Mouse (Mus musculus) heart, postnatal 36 days (tissue): ENCODE data around the gene Pycr2. TPM values are rescaled to one million over a fixed set of nuclear protein-coding genes. Genes with fewer than 3 reads are reported as not detected.
"Not testable (repeated sequence)": the region's sequence is repeated elsewhere in the genome, so short reads cannot be mapped to it uniquely, and the experiment has no call there.

Experiments used
- DNase-seq, 2 experiments: peaks; one replicate each; pipeline ENCODE4 v3.0.0; 2021 to 2022
- intact Hi-C: fragments of 180-260 bp; cut with DNase I; formaldehyde crosslinking; loops from one replicate; pipeline ENCODE4 v1.15.1; 2025
- total RNA-seq, 2 experiments: library from RNA; stranded (reverse); gene quantifications; 2 replicates each; pipeline ENCODE4 v1.2.3; 2021

The Pycr2 gene
- 10 to 100 TPM; 12.5 to 15.6 TPM for total RNA-seq

DNA sequence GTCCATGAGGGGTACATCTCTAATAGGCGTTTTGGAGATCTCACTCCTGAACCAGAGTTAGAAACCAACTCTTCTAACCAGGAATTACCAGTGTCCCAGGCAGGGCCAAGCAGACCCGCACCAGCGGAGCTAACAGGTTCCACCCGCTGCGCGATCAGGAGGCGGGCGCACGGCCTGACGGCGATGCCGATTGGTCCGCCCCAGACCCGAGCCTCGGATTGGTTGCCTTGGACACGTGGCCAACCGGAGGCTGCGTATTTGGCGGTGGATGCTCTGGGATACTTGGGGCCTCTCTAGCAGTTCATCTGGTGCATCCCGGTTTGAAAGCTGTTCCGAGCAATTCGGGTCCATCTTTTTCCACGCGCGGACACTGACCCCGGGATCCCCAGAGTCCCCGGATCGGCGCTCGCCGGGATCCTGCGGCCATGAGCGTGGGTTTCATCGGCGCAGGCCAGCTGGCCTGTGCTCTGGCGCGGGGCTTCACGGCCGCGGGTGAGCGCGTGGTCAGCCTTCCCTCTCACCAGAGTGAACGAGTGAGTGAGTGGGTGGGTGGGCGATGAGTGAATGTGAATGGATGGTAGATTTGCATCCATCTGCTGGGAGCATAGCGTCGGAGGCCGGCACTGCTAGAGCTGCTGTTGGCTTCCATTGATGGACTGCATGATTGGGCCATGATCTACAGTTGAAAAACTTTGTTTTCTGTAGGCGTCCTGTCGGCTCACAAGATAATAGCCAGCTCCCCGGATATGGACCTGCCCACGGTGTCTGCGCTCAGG is at the start of gene Pycr2:
Pycr2 (plus strand) TSS at position 255 of the 776 bp plus-strand sequence.
- peak; percentile 90 to 94 for DNase-seq
- intact Hi-C loops: loop anchor here (5.0 kb wide), 1 partner anchor 133 kb away; no protein-coding TSS in a partner anchor

DNA sequence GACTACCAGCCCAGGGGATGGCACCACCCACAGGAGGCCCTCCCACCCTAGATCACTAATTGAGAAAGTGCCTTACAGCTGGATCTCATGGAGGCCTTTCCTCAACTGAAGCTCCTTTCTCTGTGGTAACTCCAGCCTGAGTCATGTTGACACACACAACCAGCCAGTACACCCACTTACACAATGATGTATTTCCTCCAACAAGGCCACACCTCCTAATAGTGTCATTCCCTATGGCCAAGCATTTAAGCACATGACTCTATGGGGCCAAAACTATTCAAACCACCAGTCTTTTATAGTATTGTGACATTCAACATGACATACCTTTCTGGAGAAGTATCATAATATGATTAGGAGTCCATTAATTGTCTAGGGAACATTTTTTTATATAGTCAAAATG is 45.3 kb upstream of the Pycr2 start:
- DNase-seq: no peak

DNA sequence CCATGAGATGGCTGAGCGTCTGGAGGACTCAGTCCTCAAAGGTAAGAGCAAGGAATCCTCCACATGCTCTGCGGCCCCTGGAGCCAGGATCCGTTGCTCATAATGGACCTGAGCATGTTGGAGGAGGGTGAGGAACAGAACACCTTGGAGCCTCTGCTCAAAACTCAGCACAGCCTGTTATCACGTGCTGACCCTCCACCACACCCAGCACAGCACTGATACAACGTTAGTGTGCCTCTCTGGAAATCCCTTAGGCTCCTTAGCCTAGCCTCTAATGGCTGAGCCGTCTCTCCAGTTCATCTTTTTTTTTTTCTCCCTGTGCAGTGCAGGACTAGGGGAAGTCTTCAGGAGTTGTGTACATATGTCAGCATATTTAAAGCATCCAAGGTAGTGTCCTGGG is 44.1 kb upstream of the Pycr2 start:
- intact Hi-C loops: no loop called here
- DNase-seq: no peak

More for the DNA sequence above, 45.3 kb upstream of the Pycr2 start:
- intact Hi-C loops: no loop called here

DNA sequence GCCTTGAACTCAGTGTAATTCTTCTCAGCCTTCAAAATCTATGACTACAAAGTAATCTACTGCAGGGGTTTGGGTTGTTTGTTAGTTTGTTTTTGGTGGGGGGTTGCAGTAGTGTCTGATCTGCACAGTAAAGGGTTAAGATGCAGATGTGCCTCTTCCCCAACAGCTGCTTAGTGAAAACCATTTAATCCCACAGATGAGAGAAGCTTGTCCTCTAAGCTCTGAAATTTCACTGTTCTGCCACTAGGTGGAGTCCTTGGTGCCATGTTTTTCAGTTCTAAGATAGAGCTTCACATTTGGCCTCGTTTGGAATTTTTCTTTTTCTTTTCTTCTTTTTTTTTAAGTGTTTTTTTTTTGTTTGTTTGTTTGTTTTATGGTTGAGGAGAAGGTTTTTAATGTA is 40.5 kb upstream of the Pycr2 start:
- peak in 1 of 2 experiments; percentile 26 for DNase-seq
- intact Hi-C loops: no loop called here

DNA sequence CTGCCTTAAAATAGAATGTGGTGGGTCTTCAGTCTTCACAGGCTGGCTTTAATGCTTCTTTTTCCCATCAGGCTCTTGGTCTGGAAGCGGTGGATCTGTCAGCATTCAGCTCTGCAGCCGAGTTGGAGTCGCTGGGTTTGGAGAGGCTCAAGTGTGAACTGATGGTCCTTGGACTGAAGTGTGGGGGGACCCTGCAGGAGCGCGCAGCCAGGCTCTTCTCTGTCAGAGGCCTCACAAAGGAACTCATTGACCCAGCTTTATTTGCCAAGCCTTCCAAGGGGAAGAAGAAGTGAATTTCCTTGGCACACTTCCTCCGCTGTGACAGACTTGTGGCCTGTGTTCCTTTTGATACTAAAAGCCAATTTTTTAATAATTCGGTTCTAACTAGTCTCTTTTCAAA is 38.1 kb upstream of the Pycr2 start:
- DNase-seq: no peak
- intact Hi-C loops: no loop called here

DNA sequence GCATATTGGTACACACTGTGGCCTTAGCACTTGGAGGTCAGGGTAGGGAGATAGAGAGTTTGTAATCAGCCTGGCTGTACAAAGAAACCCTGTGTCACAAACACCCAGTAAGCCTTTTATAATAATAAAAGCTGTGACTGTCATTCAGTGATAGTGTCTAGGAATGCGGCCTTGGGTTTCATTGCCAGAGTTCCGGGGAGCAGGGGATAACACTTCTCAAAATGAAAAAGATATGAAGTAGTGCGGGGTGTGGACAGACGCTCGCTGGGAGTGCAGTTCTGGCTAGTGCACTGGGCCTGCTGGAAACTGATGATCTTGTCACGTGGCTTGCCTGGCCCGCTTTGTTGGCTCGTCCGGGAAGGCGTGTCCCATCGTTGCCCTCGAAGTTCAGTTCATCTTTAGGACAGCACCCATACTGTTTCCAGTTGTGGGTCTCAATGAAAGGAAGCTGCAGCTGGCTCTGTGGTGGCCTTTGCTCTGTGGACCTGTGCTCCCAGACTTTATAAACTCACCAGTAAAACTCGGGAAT is 33.9 kb upstream of the Pycr2 start:
- intact Hi-C loops: no loop called here
- peak; percentile 36 to 47 for DNase-seq

DNA sequence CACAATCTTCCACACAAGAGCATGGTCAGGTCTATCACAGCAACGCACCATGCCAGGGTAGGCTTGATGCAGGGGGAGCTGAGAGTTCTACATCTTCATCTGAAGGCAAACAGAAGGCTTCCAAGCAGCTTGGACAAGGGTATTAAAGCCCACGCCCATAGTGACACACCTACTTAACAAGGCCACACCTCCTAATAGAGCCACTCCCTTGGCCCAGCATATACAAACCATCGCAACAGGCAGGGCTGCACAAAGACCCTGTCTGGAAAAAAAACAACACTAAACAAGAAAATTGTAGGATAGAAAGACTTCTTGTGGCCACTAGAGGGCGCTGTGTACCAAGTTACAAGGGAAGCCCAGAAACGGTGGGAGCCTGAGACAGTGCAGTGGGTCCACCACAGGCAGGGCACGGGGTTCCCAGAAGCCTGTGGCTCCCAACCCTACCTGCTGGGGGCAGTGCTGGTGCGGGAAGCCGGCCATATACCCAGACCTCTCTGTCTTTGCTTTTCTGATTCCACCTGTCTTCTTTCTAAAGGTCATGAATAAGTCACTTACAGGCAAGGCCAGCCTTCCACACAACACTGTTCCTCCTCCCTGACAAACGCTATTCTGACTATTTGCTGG is 30.1 kb upstream of the Pycr2 start:
- peak; percentile 49 to 62 for DNase-seq
- intact Hi-C loops: loop anchor here (1.0 kb wide), 1 partner anchor 100 kb away; no protein-coding TSS in a partner anchor

DNA sequence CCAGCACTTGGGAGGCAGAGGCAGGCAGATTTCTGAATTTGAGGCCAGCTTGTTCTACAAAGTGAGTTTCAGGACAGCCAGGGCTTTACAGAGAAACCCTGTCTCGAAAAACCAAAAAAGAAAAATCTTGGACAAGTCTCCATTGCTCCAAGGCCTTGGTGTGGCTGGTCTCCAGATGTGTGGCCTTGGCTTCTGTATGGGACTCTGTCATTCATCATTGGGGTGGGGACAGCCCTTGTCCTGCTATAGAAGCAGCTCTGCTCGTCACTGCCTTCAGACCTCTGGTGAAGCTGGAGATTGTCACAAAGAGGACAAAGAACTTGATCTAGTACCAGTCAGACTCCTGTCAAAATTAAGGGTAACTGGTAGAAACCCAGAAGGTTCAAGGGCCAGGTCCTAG is 29.5 kb upstream of the Pycr2 start:
- intact Hi-C loops: loop anchor here (1.0 kb wide), 1 partner anchor 100 kb away; no protein-coding TSS in a partner anchor
- DNase-seq: no peak

DNA sequence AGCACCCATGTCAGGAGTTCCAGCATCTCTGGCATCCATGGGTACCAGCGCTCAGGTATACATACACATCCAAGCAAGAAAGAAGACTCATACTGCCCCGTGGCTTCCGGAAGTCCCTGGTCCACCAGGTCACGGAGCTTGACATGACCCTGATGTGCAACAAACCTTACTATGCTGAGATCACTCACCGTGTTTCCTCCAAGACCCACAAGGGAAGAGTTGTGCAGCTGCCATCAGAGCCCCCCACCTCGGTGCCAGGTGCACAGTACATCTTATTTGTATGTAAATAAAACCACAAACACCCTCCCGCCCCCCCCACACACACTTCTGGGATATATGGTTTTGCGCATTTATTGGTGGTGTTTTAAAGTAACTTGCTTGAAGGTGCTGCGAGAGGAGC is 29.0 kb upstream of the Pycr2 start:
- no peak for DNase-seq
- intact Hi-C loops: no loop called here

DNA sequence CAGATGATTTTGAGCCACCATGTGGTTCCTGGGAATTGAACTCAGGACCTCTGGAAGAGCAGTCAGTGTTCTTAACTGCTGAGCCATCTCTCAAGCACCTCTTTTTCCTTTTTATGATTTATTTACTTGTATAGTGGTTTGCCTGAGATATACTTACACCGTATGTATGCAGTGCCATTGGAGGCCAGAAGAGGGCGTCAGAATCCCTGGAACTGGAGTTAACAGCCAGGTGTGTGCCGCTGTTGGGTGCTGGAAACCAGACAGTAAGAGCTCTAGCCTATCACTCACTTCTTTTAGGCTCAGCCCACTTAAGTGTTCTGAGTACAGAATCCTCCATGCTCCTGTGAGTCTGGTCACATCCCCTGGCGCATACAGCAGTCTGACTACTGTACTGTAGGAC is 26.6 kb upstream of the Pycr2 start:
- no peak for DNase-seq
- intact Hi-C loops: no loop called here

DNA sequence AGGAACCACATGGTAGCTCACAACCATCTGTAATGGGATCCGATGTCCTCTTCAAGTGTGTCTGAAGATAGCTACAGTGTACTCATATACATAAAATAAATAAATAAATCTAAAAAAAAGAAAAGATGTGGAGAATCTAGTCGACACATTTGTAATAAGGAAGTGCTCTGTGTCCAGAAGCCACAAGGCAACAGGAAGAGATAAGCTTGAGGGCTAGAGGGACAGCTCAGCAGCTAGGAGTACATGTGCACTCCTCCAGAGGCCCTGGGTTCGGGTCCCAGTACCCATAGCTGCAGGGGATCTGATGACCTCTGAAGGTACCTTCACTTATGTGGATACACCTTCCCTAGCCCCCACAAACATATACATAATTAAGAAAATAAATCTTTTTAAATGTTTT is 22.3 kb upstream of the Pycr2 start:
- no peak for DNase-seq
- intact Hi-C loops: no loop called here

DNA sequence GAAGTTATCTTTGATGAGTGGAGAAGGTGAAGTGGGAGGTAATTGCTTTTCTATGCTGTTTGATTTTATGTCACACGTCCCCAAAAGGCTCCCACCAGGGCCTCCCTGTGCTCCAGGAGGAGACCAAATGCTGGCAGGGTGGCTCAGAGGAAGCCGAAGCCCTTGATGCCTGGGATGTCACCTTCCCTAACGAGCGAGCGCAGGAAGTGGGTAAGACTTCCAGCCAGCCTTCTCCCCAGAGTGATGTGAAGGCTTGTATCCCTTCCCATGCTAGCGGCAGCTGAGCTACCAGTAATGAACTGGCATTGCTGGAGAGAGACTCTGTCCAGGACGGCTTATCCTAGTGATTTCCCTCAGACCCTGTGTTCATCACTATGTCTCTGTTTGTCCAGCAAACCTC is 20.4 kb upstream of the Pycr2 start:
- intact Hi-C loops: no loop called here
- DNase-seq: no peak

DNA sequence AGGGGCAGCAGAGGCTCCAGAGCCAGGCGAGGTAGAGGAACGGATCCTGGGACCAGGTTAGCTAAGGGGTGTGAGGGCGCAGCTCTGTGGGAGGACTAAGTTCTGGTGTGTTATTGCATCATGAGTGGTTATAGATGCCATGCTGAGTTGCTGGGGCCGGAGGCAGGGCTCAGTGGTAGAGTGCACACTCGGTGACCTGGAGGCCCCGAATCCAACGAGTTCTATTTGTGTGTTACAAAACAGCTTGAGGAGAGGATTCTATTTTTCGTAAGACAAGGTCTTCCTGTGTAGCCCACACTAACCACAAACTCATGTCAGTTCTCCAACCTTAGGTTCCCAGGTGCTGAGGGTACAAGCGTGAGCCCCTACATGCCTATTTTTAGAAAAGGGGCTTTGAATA is 19.6 kb upstream of the Pycr2 start:
- intact Hi-C loops: no loop called here
- no peak for DNase-seq

DNA sequence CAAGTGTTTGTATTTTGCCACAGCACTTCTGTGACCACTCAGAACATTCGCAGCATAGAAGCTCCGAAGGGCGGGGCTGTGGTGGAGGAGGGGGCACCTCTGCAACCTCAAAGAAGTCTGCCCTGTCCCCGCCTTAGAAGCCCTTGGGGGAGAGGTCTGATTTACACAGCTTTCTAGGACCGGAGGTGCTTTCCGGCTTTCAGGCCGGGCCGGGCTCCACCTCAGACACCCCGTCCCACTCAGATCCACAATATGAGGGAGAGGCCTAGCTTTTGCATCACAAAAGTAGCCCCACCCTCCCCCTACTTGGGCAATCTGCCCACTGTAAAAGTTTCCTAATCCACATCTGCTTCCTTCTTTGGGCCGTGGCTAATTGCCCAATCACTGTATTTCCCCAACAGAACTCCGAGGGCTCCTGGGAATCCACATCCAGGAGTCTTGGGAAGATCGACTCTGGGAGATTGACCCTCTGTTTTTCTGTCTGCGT is 15.5 kb upstream of the Pycr2 start:
- intact Hi-C loops: no loop called here
- peak; percentile 84 to 89 for DNase-seq

DNA sequence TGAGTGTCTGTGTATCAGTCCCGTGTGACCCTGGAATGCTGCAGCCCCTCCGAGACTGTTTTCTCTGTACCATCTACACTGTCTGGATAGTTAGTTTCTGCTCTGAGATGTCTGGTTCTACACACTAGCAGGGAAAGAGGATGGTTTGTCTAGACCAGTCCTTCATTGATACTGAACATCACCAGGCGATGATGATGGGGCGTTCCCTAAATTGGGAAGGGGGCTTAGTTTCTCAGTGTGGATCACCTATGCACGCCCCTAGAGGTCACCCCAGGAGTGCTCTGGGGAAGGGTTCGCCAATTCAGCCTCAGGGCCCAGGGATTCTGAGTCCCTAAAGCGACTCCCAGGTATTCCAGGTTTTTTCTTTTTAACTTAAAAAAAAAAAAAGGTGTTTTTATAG is 14.9 kb upstream of the Pycr2 start:
- no peak for DNase-seq
- intact Hi-C loops: no loop called here

DNA sequence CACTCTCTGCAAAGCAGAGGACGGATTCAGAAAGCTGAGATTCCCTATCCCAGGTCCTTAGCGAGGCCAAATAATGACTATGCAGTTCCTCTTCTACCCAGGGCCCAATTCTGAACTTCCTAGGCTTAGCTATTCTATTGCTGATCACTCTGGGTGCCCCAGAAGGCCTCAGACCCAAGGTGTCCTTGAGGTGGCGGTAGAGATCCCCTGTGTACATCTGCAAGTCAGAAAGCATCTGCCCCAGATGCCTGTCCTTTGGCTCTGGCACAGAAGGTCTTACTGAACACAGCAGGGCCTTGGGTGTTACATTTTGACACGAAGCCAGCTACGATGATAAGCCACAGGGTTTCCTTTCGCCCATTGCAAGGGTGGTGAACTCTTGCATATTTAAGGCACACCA is 14.3 kb upstream of the Pycr2 start:
- no peak for DNase-seq
- intact Hi-C loops: no loop called here

DNA sequence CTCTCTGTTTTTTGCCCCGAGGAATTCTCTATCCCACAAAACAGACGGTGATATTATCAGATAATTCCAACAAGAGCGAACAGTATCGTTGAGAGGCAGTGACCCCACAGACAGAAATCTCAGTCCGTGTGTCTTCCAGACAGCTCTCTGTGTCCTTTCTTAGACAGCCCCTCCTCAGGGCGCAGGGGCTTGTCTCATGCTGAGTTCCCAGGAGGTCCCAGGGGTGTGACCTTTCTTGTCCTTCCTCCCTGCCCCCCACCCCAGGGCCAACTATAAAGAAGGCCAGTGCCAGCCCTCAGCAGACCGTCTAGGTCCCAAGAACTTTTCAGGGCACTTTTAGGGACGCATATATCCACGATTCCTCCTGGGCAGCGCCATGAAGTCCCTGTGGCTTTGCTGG is 11.3 kb upstream of the Pycr2 start, which contains the start of gene Lefty2:
Lefty2 (plus strand) TSS at position 301 of the 400 bp plus-strand sequence.
- DNase-seq: no peak
- intact Hi-C loops: no loop called here

DNA sequence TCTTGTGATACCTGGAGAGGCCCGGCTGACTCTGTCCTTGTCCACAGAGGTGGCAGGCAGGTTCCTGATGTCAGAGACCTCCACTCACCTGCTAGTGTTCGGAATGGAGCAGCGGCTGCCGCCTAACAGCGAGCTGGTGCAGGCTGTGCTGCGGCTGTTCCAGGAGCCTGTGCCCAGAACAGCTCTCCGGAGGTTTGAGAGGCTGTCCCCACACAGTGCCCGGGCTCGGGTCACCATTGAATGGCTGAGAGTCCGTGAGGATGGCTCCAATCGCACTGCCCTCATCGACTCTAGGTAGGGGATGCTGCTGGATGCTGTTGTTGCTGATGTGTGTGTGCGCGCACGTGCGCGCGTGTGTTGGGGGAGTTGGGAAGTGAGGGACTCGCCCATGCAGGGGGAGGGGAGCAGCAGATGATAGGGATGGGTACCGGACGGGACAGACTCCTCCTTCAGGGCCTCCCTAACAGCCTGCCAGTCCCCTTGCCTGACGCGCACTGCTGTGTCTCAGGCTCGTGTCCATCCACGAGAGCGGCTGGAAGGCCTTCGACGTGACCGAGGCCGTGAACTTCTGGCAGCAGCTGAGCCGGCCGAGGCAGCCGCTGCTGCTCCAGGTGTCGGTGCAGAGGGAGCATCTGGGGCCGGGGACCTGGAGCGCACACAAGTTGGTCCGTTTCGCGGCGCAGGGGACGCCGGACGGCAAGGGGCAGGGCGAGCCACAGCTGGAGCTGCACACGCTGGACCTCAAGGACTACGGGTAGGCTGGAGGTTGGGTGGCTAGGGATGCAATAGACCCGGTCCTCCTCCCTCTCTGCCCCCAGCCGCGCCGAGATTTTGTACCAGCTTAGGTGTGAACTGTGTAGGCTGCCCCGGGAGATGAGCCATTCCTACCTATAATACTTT is 9.8 kb upstream of the Pycr2 start:
- DNase-seq, intact Hi-C loops: not testable (repeated sequence)

DNA sequence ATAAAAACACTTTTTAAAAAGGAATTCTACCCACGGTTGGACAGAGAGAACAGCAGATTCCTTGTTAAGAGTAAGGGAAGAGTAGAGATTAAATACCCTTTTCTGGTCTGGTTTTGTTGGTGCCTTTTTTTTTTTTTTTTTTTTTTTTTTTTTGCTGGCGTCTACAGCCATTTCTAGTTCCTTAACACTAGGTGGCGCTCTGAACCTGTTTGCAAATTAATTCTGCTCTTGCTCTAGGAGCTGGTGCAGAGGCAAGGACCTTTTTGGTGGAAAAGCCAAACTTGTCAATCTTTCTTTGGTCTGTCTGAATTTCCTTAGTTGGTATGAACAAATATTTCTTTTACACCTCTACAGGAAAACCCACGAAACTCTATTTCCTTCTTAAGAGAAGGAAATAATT is 3.0 kb upstream of the Pycr2 start:
- DNase-seq: no peak
- intact Hi-C loops: loop anchor here (1.0 to 5.0 kb wide), 2 partner anchors 73 to 136 kb away; no protein-coding TSS in a partner anchor

DNA sequence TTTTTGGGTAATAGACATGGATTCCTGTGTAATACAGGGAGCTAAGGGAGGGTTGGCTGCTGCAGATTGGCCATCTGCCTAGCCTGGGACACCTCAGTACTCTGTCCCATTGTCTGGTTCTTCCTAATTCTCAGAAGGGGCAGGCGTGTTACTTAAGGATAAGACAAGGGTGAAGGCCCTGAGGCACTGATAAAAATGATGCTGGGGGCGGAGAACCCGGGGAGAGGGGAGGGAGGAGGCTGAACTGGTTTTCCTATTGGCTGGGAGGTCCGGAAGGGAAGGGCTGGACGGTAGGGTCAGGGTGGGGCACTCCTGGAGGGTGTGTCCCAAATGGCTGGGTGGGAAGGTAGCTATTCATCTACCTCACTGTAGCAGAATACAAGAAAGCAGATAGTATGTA is 1.2 kb upstream of the Pycr2 start:
- intact Hi-C loops: loop anchor here (5.0 kb wide), 1 partner anchor 134 kb away; no protein-coding TSS in a partner anchor
- DNase-seq: no peak
